Mouse (Mus musculus): ENCODE data around the gene Marc2. TPM values are rescaled to one million over a fixed set of nuclear protein-coding genes. Genes with fewer than 3 reads are reported as not detected.

The Marc2 gene
- polyA plus RNA-seq (2012; rRNA removed) = 102 and 119 TPM in 2 replicates

DNA sequence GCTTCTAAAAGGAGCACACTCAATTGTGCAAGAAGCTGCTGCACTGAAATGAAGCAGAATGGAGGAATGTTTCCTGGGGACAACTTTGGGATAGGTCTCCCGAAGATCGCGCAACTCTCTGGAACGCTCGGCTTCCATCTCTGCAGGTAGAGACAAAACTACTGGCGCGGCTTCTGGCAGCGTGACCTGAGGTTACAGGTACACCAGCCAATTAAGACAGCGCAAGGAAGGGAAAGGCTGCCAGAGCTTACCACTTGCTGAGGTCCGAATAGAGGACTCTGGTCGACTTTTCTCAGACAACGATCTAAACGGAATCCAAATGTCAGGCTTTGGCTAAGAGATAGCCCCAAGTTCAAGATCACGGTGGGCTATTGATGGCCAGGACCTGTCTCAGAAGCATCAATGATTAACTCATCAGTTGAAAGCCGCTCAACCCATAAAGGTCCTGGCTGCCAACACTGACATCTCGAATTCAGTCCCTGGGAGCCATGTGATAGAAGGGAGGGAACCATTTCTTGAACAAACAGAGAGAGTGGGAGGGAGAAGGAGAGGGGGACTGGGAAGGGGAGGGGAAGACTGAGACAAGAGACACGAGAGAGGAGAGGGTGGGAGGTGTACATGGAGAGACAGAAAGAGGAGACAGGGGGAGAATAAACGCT, at the start of gene Marc2:
Gene Marc2, minus strand, starts transcription at position 360 of the 659 bp plus-strand sequence.
- no peak for DNase-seq (ENCODE audit: low spot score)

DNA sequence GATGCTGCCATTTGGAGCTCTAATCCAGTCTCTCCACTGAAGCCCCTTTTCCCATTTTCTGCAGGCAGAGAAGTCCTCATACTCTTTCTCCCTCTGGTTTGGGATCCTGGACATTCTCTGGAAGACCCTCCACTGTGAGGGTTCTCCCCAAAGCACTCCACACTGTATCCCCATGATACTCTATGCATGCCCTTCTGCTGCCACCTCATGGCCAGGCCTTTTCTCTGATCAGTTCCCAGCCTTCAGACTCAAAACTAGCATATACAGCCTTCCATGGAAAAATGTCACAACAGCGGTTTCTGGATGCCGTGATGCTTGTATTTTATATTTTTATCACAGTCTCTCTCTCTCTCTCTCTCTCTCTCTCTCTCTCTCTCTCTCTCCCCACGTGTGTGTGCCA, 45.7 kb upstream of the Marc2 start:
- no peak for DNase-seq (ENCODE audit: low spot score)

DNA sequence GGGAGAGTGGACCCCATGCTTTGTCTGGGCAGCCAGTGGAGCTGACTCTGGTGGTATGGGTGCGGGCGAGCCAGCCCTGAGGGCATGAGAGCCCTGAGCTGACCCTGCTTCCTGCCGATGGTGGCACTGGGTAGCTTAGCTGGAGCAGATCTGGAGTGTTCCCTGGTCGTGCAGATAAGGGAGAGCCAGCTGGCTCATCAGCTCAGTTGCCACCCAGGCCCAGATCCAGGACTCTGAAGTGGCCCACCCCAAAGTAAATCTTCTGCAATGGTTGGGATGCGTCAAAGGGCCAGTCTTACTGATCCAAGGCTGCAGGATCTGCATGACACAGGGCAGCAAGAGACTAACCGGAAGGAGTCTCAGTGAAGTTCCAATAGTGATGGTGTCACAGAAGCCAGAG, 43.2 kb upstream of the Marc2 start:
- DNase-seq (ENCODE audit: low spot score) = no peak

DNA sequence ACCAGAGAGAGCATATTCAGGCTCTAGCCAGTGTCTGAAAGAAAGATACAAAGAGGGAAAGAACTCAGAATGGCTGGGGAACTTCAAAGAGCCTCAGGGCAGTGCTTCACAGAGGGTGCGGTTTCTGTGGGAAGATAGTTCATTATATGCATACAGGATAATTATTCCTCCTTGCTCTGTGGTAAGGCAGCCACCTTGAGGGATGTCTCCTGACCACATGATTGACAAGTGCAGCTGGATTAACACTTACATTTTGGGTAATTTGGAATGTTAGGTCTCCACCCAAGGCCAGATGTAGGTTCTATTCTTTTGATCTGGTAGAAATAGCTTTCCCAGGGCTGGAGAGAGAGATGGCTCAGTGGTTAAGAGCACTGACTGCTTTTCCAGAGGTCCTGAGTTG, 39.9 kb upstream of the Marc2 start:
- no peak for DNase-seq (ENCODE audit: low spot score)

- peak; percentile 51 for DNase-seq (ENCODE audit: low spot score)
These were observed 36.3 kb upstream of the Marc2 start, which contains the start of gene C130074G19Rik for GRCm38 (mm10) chr1:184882281-184883268. C130074G19Rik (minus strand) TSS chr1:184883218.

- no peak for DNase-seq (ENCODE audit: low spot score)
These were observed 35.6 kb upstream of the Marc2 start for GRCm38 (mm10) chr1:184881861-184882260.

GRCm38 (mm10) chr1:184881211-184881610, 35.0 kb upstream of the Marc2 start:
- DNase-seq (ENCODE audit: low spot score) = no peak

GRCm38 (mm10) chr1:184878860-184879259, 32.6 kb upstream of the Marc2 start:
- no peak for DNase-seq (ENCODE audit: low spot score)

DNA sequence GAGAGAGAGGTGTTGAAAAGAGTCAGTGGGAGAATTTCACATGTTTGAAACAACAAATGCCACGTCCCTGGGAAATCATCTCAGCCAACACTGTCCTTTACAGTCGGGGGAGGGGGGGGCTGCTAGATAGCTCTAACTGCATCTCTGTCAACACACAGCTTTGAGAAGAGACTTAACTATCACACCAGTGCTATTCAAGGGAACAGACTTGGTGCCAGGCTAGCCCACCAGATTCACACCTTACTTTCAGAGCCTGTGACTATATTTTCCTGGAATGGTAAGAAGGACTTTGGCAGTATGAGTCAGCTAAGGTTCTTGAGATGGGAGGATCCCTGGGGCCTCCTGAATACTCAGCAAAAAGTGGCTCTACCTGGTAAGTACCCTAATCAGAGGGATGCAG, 31.1 kb upstream of the Marc2 start:
- no peak for DNase-seq (ENCODE audit: low spot score)

DNA sequence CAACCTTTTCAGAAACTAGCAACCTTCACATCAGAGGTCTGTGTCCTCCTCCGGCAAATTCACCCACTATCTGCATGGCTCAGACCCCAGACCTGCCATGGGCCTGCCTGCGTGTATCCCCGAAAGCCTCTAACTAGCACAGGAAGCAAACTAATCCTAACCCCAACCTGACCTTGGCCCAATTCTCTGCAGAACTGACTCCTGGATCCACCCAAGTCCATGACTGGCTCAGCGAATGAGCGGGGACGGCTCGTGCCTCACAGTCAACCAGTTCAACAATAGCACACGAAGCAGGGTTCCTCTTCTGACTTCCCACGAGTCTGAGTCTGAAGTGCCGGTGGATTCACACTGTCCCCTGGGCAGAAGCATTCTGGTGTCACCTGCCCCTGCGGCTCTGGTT, 27.7 kb upstream of the Marc2 start:
- DNase-seq (ENCODE audit: low spot score) = no peak

DNA sequence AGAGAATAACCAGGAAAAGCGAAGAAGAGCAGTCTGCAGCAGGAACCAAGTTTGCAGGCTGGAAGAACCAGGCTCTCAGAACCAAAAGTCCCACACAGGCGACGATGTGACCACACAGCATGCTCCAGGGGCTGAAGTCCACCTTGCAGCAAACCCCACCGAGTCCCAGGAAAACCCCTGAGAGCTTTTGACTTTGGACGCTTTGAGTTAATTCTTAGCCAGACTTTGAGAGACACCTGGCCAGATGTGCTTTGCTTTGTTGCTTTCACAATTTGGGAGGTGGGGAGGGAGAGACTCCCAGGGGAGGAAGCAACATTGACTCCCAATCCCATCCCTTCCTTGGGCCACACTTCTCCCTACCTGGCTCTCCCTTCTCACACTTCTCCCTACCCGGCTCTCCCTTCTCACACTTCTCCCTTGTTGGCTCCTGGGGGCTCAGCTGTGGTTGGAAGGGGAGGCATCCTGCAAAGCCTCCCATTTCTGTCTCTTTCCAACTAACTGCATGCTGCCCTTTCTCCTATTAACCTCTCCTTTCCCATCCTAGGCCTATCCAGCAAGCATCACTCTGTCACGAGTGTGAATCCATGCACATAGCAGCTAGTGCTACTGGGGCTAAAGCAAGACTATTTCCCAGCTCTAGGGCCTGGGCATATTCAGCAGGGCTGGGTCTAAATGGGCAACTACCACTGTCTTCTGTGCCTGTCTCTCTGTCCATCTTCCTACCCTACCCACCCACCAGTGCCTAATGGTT, 26.0 kb upstream of the Marc2 start:
- no peak for DNase-seq (ENCODE audit: low spot score)

- no peak for DNase-seq (ENCODE audit: low spot score)
These were observed 25.3 kb upstream of the Marc2 start for GRCm38 (mm10) chr1:184871506-184871905.

DNA sequence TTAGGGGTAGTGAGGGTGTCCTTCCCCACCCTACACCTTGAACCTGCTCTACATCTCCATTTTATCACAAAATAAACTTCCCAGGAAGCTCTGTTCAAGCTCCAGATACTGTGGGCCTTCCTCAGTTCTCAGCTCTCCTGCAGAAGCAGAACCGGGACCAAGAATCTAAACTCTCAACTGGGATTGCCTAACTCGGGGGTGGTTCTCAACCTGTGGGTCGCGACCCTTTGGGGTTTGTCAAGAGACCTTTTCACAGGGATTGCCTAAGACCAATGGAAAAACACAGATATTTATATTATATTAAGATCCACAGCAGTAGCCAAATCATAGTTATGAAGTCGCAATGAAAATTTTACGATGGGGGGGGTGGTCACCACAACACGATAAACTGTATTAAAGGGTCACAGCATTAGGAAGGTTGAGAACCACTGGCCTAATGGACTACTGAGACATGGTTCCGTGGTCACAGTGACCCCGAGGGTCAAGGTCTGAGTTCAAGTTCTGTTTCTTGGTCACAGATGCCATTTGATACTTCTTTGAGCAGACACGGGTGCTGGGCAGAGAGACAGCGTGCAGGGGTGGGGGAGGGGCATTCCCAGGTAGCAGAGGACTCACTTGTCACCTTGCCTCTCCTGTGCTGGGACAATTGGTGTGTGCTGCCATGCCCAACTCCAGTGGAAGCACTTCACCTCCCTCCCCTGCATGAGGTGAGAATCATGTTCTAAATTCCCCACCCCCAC, 24.6 kb upstream of the Marc2 start:
- no peak for DNase-seq (ENCODE audit: low spot score)

DNA sequence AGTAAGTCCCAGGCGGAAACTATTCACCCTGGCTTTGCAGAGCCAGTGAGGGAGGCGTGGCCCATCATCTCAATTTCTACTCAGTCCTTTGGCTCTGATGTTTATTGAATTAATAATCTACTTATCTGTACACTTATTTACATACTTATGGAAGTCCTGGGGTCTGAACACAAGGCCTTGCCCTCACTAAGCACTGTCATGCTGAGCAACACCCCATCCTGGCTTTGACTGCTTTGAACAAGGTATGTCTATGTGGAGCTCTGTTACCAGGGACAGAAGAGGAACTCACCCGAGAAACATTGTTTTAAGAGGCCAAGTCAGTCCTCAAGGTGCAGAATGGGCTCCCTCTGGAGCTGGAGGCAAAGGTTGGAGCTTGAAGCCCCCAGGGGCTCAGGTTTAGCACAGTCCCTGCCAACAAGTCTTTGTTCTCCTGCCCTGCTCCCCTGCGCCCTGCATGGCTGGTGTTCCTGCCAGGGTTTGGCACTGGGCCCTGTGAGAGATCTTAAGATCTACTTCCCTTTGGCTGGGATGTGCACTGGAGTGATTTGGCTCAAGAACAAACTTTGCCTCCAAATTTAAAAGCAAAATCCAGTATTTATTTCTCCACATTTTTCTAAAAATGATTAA, 23.8 kb upstream of the Marc2 start:
- DNase-seq (ENCODE audit: low spot score) = no peak

GRCm38 (mm10) chr1:184867640-184868120, 21.4 kb upstream of the Marc2 start:
- no peak for DNase-seq (ENCODE audit: low spot score)

DNA sequence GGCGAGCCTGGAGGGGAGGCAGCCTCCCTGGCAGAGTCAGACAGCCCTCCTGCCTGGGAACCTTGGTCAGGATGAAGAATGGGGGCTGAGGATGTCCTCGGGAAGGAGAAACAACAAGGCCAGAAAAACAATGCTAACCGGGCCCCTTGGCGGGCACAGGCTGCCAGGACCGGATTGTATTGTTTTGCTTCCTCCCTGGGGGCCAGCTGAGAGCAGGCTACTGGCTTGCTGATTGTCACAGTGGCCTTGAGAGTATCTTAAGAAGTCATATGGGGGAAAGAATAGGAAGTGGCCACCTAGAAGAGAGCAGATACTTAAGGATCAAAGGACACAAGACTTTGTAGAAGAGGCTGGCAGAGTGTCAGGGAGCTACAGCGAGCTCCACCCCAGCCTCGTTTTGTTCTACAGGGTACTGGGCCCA, 18.1 kb upstream of the Marc2 start:
- DNase-seq (ENCODE audit: low spot score) = no peak

DNA sequence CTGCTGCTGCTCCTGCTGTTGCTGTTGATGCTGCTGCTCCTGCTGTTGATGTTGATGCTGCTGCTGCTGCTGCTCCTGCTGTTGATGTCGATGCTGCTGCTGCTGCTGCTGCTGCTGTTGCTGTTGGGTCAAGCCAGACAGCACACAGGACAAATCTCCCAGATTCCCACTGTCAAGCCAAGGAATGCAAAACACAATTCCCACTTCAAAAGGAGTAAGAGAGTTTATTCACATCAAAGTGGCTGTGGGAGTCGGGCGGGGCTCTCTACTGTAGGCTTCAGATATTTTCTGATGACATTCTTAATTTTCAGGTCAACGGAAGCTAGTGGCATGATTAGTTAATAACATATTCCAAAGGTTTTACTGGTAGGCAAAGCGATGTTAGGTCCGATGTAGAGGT, 16.4 kb upstream of the Marc2 start:
- DNase-seq (ENCODE audit: low spot score) = no peak

GRCm38 (mm10) chr1:184861551-184861950, 15.3 kb upstream of the Marc2 start:
- DNase-seq (ENCODE audit: low spot score) = no peak

DNA sequence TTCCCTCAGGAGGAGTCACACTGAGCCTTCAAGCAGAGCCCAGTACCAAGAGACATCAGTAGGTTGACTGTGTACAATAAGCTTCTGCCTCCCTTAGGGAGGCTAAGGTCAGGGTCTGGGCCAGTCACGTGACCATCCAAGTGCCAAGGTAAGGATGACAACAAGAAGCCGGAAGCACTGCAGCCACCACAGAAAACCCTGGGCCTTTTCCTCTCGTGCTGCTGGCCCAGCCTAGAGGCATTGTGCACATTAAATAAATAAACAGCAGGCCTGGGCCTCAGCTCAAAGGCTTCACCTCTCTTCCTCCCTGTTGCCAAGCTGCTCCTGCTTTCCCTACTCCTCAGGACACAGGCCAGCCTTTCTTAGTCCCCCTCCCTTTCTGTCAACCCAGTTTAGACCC, 14.0 kb upstream of the Marc2 start:
- DNase-seq (ENCODE audit: low spot score) = no peak

GRCm38 (mm10) chr1:184858253-184858652, 12.0 kb upstream of the Marc2 start:
- no peak for DNase-seq (ENCODE audit: low spot score)

- no peak for DNase-seq (ENCODE audit: low spot score)
These were observed 11.0 kb upstream of the Marc2 start for GRCm38 (mm10) chr1:184857216-184857615.
